Mouse (Mus musculus): ENCODE results near the gene Anks3. TPM values are rescaled to one million over a fixed set of nuclear protein-coding genes. Genes with fewer than 3 reads are reported as not detected.

The Anks3 gene
- total and polyA plus RNA-seq, 3 experiments: 27.1 to 33.9 TPM; not detected in 1

DNA sequence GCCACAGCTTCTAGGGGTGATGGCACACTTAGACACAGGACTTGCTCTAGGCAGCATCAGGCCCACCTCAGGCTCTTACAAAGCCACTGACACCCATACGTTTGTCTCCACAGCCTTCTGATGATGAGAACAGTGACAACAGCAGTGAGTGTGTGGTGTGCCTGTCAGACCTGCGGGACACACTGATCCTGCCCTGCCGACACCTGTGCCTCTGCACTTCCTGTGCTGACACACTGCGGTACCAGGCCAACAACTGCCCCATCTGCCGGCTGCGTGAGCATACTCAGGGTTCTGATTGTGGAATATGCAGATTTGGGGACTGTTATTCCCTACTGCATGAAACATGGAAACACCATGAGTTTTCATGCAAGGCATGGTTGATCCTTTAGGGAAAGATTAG lies 41.5 kb downstream of the Anks3 start:
- H3K36me3 ChIP-seq (ENCODE audit: control insufficient read depth in 1 of 2, insufficient read depth in 2 of 2, low read length in 2 of 2): no peaks in the 10 kb centered on the region; a peak in 1 of 4 replicates
- H3K9ac ChIP-seq (ENCODE audit: control insufficient read depth, low read depth, low read length, poor library complexity, severe bottlenecking): no peak overlapping the region
- H3K9me3 ChIP-seq (replicated peaks; ENCODE audit: insufficient read depth, low read length): no peaks in the 10 kb centered on the region
- no peaks in the 10 kb centered on the region for H3K4me1 ChIP-seq (ENCODE audit: control insufficient read depth in 1 of 2, insufficient read depth in 2 of 2, low read length in 2 of 2)
- DNase-seq (ENCODE audit: low read depth, low spot score): no peak
- TF ChIP-seq SIN3A (IDR thresholded peaks at IDR 0.05; ENCODE audit: low read length) (no peak), POLR2A (IDR thresholded peaks at IDR 0.05; ENCODE audit: control insufficient read depth in 1 of 2, insufficient read depth in 1 of 2, low read depth in 1 of 2, low read length in 2 of 2, poor library complexity in 1 of 2) (no peak), GATA1 (IDR thresholded peaks at IDR 0.05; ENCODE audit: low read depth, low read length) (no peak), NELFE (IDR thresholded peaks at IDR 0.05; ENCODE audit: low read depth, low read length) (no peak), CTCF (IDR thresholded peaks at IDR 0.05 in 2 of 3, conservative IDR thresholded peaks at IDR 0.05 in 1 of 3; ENCODE audit: control insufficient read depth in 1 of 3, insufficient read depth in 1 of 3, low read depth in 2 of 3, low read length in 3 of 3, poor library complexity in 1 of 3, severe bottlenecking in 1 of 3) (no peak), MYC (IDR thresholded peaks at IDR 0.05; ENCODE audit: low read depth, low read length) (no peak), MAZ (IDR thresholded peaks at IDR 0.05; ENCODE audit: low read depth, low read length) (no peak), TAL1 (IDR thresholded peaks at IDR 0.05; ENCODE audit: low read length) (no peak), ZKSCAN1 (IDR thresholded peaks at IDR 0.05; ENCODE audit: low read depth, low read length) (no peak), CHD2 (IDR thresholded peaks at IDR 0.05; ENCODE audit: low read length) (no peak), UBTF (IDR thresholded peaks at IDR 0.05; ENCODE audit: borderline replicate concordance, insufficient read depth, low read depth, low read length) (no peak), JUND (IDR thresholded peaks at IDR 0.05; ENCODE audit: low read depth, low read length) (no peak), BHLHE40 (IDR thresholded peaks at IDR 0.05; ENCODE audit: borderline replicate concordance, low read depth, low read length) (no peak), MAFK (IDR thresholded peaks at IDR 0.05; ENCODE audit: borderline replicate concordance, low read depth, low read length) (no peak), ZMIZ1 (IDR thresholded peaks at IDR 0.05; ENCODE audit: low read depth, low read length) (no peak), USF2 (IDR thresholded peaks at IDR 0.05; ENCODE audit: borderline replicate concordance in 1 of 2, insufficient read depth in 1 of 2, low read depth in 1 of 2, low read length in 2 of 2) (no peak), TBP (IDR thresholded peaks at IDR 0.05; ENCODE audit: low read depth, low read length) (no peak), ETS1 (IDR thresholded peaks at IDR 0.05; ENCODE audit: low read depth, low read length) (no peak)
- H3K79me2 ChIP-seq (ENCODE audit: control insufficient read depth, insufficient read depth, low read length, poor library complexity): no peaks in the 10 kb centered on the region
- H3K27me3 ChIP-seq (ENCODE audit: control insufficient read depth in 1 of 2, insufficient read depth in 2 of 2, low read length in 2 of 2): no peaks in the 10 kb centered on the region
- H3K4me3 ChIP-seq (ENCODE audit: control insufficient read depth in 1 of 2, insufficient read depth in 1 of 2, low read depth in 2 of 2, low read length in 2 of 2): no peak overlapping the region
- H3K27ac ChIP-seq (ENCODE audit: control insufficient read depth, low read depth, low read length): no peak overlapping the region

DNA sequence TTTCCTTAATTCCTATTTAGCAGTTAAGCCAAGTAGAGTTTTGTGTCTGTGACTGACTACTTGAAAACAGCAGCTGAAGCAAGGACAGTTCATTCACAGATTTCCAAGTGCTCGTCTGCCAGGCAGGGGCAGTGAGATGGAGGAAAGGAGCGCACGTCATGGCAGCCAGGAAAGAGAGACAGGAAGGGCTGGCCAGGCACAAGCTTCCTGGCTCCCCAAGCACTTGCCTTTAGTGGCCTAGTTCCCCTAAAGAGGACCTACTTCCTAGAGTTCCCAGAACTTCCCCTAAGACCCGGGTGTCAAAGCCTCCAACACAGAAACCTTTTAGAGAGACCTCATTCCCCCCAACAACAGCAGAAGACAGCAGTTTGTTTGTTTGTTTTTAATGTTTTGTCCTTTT lies 43.4 kb downstream of the Anks3 start:
- no peaks in the 10 kb centered on the region; a peak in 1 of 4 replicates for H3K36me3 ChIP-seq (ENCODE audit: control insufficient read depth in 1 of 2, insufficient read depth in 2 of 2, low read length in 2 of 2)
- TF ChIP-seq ZKSCAN1 (IDR thresholded peaks at IDR 0.05; ENCODE audit: low read depth, low read length): no peak
- TF ChIP-seq MYB (IDR thresholded peaks at IDR 0.05; ENCODE audit: low read depth, low read length): no peak
- TF ChIP-seq MAX (IDR thresholded peaks at IDR 0.05; ENCODE audit: low read length): no peak
- no peak for TF ChIP-seq SIN3A (IDR thresholded peaks at IDR 0.05; ENCODE audit: low read length)
- no peak for TF ChIP-seq HCFC1 (IDR thresholded peaks at IDR 0.05; ENCODE audit: low read depth, low read length)
- TF ChIP-seq MYC (IDR thresholded peaks at IDR 0.05; ENCODE audit: low read depth, low read length): no peak
- no peak for TF ChIP-seq UBTF (IDR thresholded peaks at IDR 0.05; ENCODE audit: borderline replicate concordance, insufficient read depth, low read depth, low read length)
- no peak for TF ChIP-seq EP300 (IDR thresholded peaks at IDR 0.05; ENCODE audit: low read depth in 1 of 2, low read length in 2 of 2)
- no peak for TF ChIP-seq RCOR1 (IDR thresholded peaks at IDR 0.05; ENCODE audit: low read depth, low read length)
- TF ChIP-seq USF1 (IDR thresholded peaks at IDR 0.05; ENCODE audit: low read depth, low read length): no peak
- TF ChIP-seq NELFE (IDR thresholded peaks at IDR 0.05; ENCODE audit: low read depth, low read length): no peak
- TF ChIP-seq POLR2AphosphoS2 (IDR thresholded peaks at IDR 0.05; ENCODE audit: low read length): no peak
- TF ChIP-seq RAD21 (IDR thresholded peaks at IDR 0.05; ENCODE audit: low read depth, low read length): no peak
- TF ChIP-seq CHD1 (IDR thresholded peaks at IDR 0.05; ENCODE audit: low read depth, low read length): no peak
- no peak for TF ChIP-seq TCF12 (IDR thresholded peaks at IDR 0.05; ENCODE audit: low read depth, low read length)
- TF ChIP-seq NRF1 (IDR thresholded peaks at IDR 0.05; ENCODE audit: insufficient read depth, low read depth, low read length, poor library complexity, severe bottlenecking): no peak
- no peak for TF ChIP-seq MEF2A (IDR thresholded peaks at IDR 0.05; ENCODE audit: extremely low read depth, insufficient replicate concordance, low read depth, low read length, poor library complexity, severe bottlenecking)
- no peak for TF ChIP-seq POLR2A (IDR thresholded peaks at IDR 0.05; ENCODE audit: control insufficient read depth in 1 of 2, insufficient read depth in 1 of 2, low read depth in 1 of 2, low read length in 2 of 2, poor library complexity in 1 of 2)
- no peak for TF ChIP-seq KAT2A (conservative IDR thresholded peaks at IDR 0.05; ENCODE audit: low read depth, low read length)

More for the DNA sequence above, 43.4 kb downstream of the Anks3 start:
- Histone ChIP-seq H3K4me1 (ENCODE audit: control insufficient read depth in 1 of 2, insufficient read depth in 2 of 2, low read length in 2 of 2) (no peaks in the 10 kb centered on the region), H3K27ac (ENCODE audit: control insufficient read depth, low read depth, low read length) (no peak overlapping the region), H3K4me3 (ENCODE audit: control insufficient read depth in 1 of 2, insufficient read depth in 1 of 2, low read depth in 2 of 2, low read length in 2 of 2) (no peak overlapping the region), H3K9me3 (replicated peaks; ENCODE audit: insufficient read depth, low read length) (no peaks in the 10 kb centered on the region), H3K9ac (ENCODE audit: control insufficient read depth, low read depth, low read length, poor library complexity, severe bottlenecking) (no peak overlapping the region), H3K79me2 (ENCODE audit: control insufficient read depth, insufficient read depth, low read length, poor library complexity) (no peaks in the 10 kb centered on the region), H3K27me3 (ENCODE audit: control insufficient read depth in 1 of 2, insufficient read depth in 2 of 2, low read length in 2 of 2) (no peaks in the 10 kb centered on the region)
- DNase-seq (ENCODE audit: low read depth, low spot score): no peak
